Comparison of ENCODE assay signal across 21 mouse cellular contexts in the genomic region with DNA sequence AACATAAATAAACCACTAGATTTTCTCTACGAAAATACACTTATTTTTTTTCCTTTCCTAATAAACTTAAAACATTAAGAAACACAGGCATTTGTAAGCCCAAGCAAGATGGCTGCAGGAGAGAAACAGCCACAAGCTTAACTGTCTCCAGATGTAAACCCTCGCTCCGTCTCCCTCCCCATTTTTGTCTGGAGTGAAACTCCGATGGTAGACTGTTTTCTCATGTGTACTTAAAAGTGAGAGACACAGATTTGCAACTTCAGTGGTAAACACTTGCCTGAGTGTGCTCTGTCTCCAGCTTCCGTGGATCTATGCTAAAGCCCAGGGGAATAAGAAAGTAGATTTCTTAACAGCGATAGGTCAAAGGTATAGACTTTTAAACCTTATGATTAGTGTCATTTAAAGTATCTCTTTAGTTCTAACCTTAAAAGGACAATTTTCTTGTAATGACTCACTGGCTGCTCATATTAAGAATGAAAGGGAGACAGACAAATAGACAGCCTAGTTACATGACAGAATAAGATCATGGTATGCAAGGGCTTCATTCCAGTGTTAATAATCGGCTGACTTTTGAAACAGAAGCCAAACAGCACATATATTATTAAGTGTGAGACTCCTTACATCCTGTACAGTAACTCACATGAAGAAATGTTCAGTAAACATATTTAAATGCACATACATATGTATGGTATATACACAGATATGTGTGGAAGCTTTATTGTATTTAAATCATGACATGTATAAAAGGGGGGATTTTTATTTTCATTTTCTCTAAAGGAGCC.
DNase-seq lines count a peak whose midpoint lies in the region; ATAC-seq and TF ChIP-seq lines count a peak whose summit lies in the region.
"Had no signal": no experiment of that assay in that cellular context is flagged by ENCODE, and none has a peak within 500 bp of the region (broad histone marks: within the 10 kb centered on the region; RNA-seq: fewer than 3 reads in every experiment).

No protein-coding gene starts in this region.

- no peak for TF ChIP-seq EP300 in lung, postnatal 0 days (IDR thresholded peaks at IDR 0.05)

- H3K27ac ChIP-seq in lung, postnatal 0 days (ENCODE audit: low read length), result no peak overlapping the region
- H3K27ac ChIP-seq in embryonic facial prominence, embryonic 12.5 days, result no peak overlapping the region
- H3K27ac ChIP-seq in limb, embryonic 10.5 days, result peak overlapping the region; percentile 67
- H3K27ac ChIP-seq in midbrain, embryonic 10.5 days (replicated peaks), result no peak overlapping the region
- H3K27ac ChIP-seq: left cerebral cortex, adult 2 months; liver, embryonic 14.5 days; midbrain, embryonic 12.5 days had no signal

- ATAC-seq in lung, postnatal 0 days, result peak; percentile 43
- ATAC-seq in embryonic facial prominence, embryonic 12.5 days (ENCODE audit: insufficient number of reproducible peaks, insufficient read depth, low FRiP score, low TSS enrichment), result no peak
- ATAC-seq in inflammation-experienced regulatory T-cells, adult 6 months, result no peak
- ATAC-seq: activated CD4-positive, CD25-positive, alpha-beta regulatory T cell, adult 4 months had no signal

- no peak for TF ChIP-seq CTCF in lung, postnatal 0 days (IDR thresholded peaks at IDR 0.05)

- intact Hi-C loops in heart, postnatal 25 days (cut with DNase I), result no loop called here

- peak; percentile 32 for DNase-seq in lung, postnatal 0 days (ENCODE audit: low spot score)
- no peak for DNase-seq in lung, postnatal 25 days (ENCODE audit: low spot score)
- peak; percentile 37 for DNase-seq in limb, embryonic 10.5 days (ENCODE audit: low spot score)
- DNase-seq in midbrain, embryonic 10.5 days (ENCODE audit: low spot score), result no peak
- DNase-seq in heart, postnatal 25 days (ENCODE audit: low spot score), result no peak
- DNase-seq: adrenal gland, postnatal 14 days; cerebellum, postnatal 10 days; gastrocnemius, postnatal 10 days; heart, adult 18-20 months; kidney, adult 9 months; kidney, postnatal 36 days; left cerebral cortex, postnatal 4 days; retina, postnatal 1 day; right cerebral cortex, postnatal 4 days; thymus, adult 2 months had no signal

- WGBS in lung, postnatal 0 days, result 52% methylated on average over 7 of the region's 7 CpGs
- WGBS in embryonic facial prominence, embryonic 12.5 days, result 25% methylated on average over 7 of the region's 7 CpGs
- 47% methylated on average over 7 of the region's 7 CpGs for WGBS in limb, embryonic 10.5 days
- 76% methylated on average over 7 of the region's 7 CpGs for WGBS in midbrain, embryonic 10.5 days

- no peaks in the 10 kb centered on the region for H3K36me3 ChIP-seq in lung, postnatal 0 days (ENCODE audit: insufficient read depth, low read length)
- H3K36me3 ChIP-seq in embryonic facial prominence, embryonic 12.5 days, result no peaks in the 10 kb centered on the region
- H3K36me3 ChIP-seq in limb, embryonic 10.5 days, result no peaks in the 10 kb centered on the region
- no peaks in the 10 kb centered on the region for H3K36me3 ChIP-seq in midbrain, embryonic 10.5 days
- H3K36me3 ChIP-seq: midbrain, embryonic 12.5 days had no signal

- no peaks in the 10 kb centered on the region for H3K27me3 ChIP-seq in lung, postnatal 0 days (replicated peaks; ENCODE audit: insufficient read depth, low read length)
- H3K27me3 ChIP-seq in embryonic facial prominence, embryonic 12.5 days, result no peaks in the 10 kb centered on the region
- no peaks in the 10 kb centered on the region for H3K27me3 ChIP-seq in limb, embryonic 10.5 days (ENCODE audit: low read depth, poor library complexity, severe bottlenecking)
- H3K27me3 ChIP-seq in midbrain, embryonic 10.5 days (ENCODE audit: low read depth, poor library complexity, severe bottlenecking), result no peaks in the 10 kb centered on the region
- H3K27me3 ChIP-seq: midbrain, embryonic 12.5 days had no signal

- no peaks in the 10 kb centered on the region for H3K9me3 ChIP-seq in lung, postnatal 0 days (ENCODE audit: low read length)
- H3K9me3 ChIP-seq in embryonic facial prominence, embryonic 12.5 days, result 0 out of 2 replicates have a peak, but pooled peaks cover 2% of the 10 kb centered on the region
- H3K9me3 ChIP-seq in limb, embryonic 10.5 days (replicated peaks), result no peaks in the 10 kb centered on the region
- H3K9me3 ChIP-seq in midbrain, embryonic 10.5 days (replicated peaks), result no peaks in the 10 kb centered on the region
- H3K9me3 ChIP-seq: midbrain, embryonic 12.5 days had no signal

- H3K4me1 ChIP-seq in lung, postnatal 0 days (ENCODE audit: insufficient read depth, low read depth, low read length), result no peaks in the 10 kb centered on the region
- no peaks in the 10 kb centered on the region for H3K4me1 ChIP-seq in embryonic facial prominence, embryonic 12.5 days
- H3K4me1 ChIP-seq in limb, embryonic 10.5 days, result peaks cover 6% of the 10 kb centered on the region
- no peaks in the 10 kb centered on the region for H3K4me1 ChIP-seq in midbrain, embryonic 10.5 days
- H3K4me1 ChIP-seq: midbrain, embryonic 12.5 days had no signal

- H3K4me3 ChIP-seq in lung, postnatal 0 days (ENCODE audit: low read depth, low read length), result no peak overlapping the region
- H3K4me3 ChIP-seq in embryonic facial prominence, embryonic 12.5 days, result no peak overlapping the region
- H3K4me3 ChIP-seq in limb, embryonic 10.5 days, result no peak overlapping the region
- no peak overlapping the region for H3K4me3 ChIP-seq in midbrain, embryonic 10.5 days
- H3K4me3 ChIP-seq: left cerebral cortex, adult 2 months; midbrain, embryonic 12.5 days had no signal

- H3K9ac ChIP-seq in lung, postnatal 0 days (replicated peaks; ENCODE audit: low read depth), result no peak overlapping the region
- H3K9ac ChIP-seq in embryonic facial prominence, embryonic 12.5 days, result no peak overlapping the region
- H3K9ac ChIP-seq: liver, embryonic 14.5 days; midbrain, embryonic 12.5 days had no signal

- H3K4me2 ChIP-seq in lung, postnatal 0 days (replicated peaks; ENCODE audit: low read depth, low read length), result no peak overlapping the region
- 0 out of 2 replicates have a peak overlapping the region, but pooled peaks have one; percentile 9 for H3K4me2 ChIP-seq in embryonic facial prominence, embryonic 12.5 days (replicated peaks)
- H3K4me2 ChIP-seq: midbrain, embryonic 12.5 days had no signal

Comparison
In these comparisons a context has a peak if more than half of its experiments do, and no peak if none do; other contexts are left out.
1. DNase-seq: peak in lung, postnatal 0 days (single experiment) and limb, embryonic 10.5 days (single experiment); none in lung, postnatal 25 days (single experiment), midbrain, embryonic 10.5 days (single experiment) and heart, postnatal 25 days (single experiment).